In genomic region chr11:69526631-69527030, GRCm38 (mm10) we compare ENCODE assay signal across 9 mouse cellular contexts. TPM values are rescaled to one million over a fixed set of nuclear protein-coding genes. Genes with fewer than 3 reads are reported as not detected.
DNase-seq lines count a peak whose midpoint lies in the region; ATAC-seq and TF ChIP-seq lines count a peak whose summit lies in the region.
"Had no signal": no experiment of that assay in that cellular context is flagged by ENCODE, and none has a peak within 500 bp of the region (broad histone marks: within the 10 kb centered on the region; RNA-seq: fewer than 3 reads in every experiment).

No protein-coding gene starts in this region.

- no peak overlapping the region for H3K9ac ChIP-seq in lung, embryonic 15.5 days
- no peak overlapping the region for H3K9ac ChIP-seq in lung, postnatal 0 days (replicated peaks; ENCODE audit: low read depth)
- peak overlapping the region; percentile 66 for H3K9ac ChIP-seq in forebrain, embryonic 16.5 days (replicated peaks; ENCODE audit: low read depth, low read length)
- peak overlapping the region; percentile 62 for H3K9ac ChIP-seq in limb, embryonic 13.5 days
- H3K9ac ChIP-seq in stomach, embryonic 15.5 days, result no peak overlapping the region

- H3K27me3 ChIP-seq in lung, embryonic 15.5 days, result no peaks in the 10 kb centered on the region
- no peaks in the 10 kb centered on the region for H3K27me3 ChIP-seq in lung, postnatal 0 days (replicated peaks; ENCODE audit: insufficient read depth, low read length)
- no peaks in the 10 kb centered on the region for H3K27me3 ChIP-seq in forebrain, embryonic 16.5 days (replicated peaks; ENCODE audit: control insufficient read depth, insufficient read depth, low read length)
- H3K27me3 ChIP-seq in limb, embryonic 13.5 days, result no peaks in the 10 kb centered on the region
- H3K27me3 ChIP-seq in stomach, embryonic 15.5 days (replicated peaks), result no peaks in the 10 kb centered on the region

- no peak for TF ChIP-seq CTCF in lung, postnatal 0 days (IDR thresholded peaks at IDR 0.05)

- TF ChIP-seq EP300 in lung, postnatal 0 days (IDR thresholded peaks at IDR 0.05), result no peak

- DNase-seq in lung, postnatal 0 days (ENCODE audit: low spot score), result no peak
- no peak for DNase-seq in yolk sac, embryonic 10.5 days (ENCODE audit: low spot score)
- no peak for DNase-seq in cerebellum, adult 9-10 months
- DNase-seq in spleen, adult 18-20 months, result no peak

- no peak overlapping the region for H3K27ac ChIP-seq in lung, embryonic 15.5 days
- no peak overlapping the region for H3K27ac ChIP-seq in lung, postnatal 0 days (ENCODE audit: low read length)
- peak overlapping the region; percentile 98 for H3K27ac ChIP-seq in forebrain, embryonic 16.5 days (ENCODE audit: low read length)
- H3K27ac ChIP-seq in limb, embryonic 13.5 days, result peak overlapping the region; percentile 44; the same call in 1 of the 2 replicates
- no peak overlapping the region for H3K27ac ChIP-seq in stomach, embryonic 15.5 days

- H3K9me3 ChIP-seq in lung, embryonic 15.5 days, result no peaks in the 10 kb centered on the region
- no peaks in the 10 kb centered on the region for H3K9me3 ChIP-seq in lung, postnatal 0 days (ENCODE audit: low read length)
- H3K9me3 ChIP-seq in forebrain, embryonic 16.5 days (ENCODE audit: control insufficient read depth, low read length), result no peaks in the 10 kb centered on the region
- no peaks in the 10 kb centered on the region for H3K9me3 ChIP-seq in limb, embryonic 13.5 days
- H3K9me3 ChIP-seq in stomach, embryonic 15.5 days, result no peaks in the 10 kb centered on the region

- peak overlapping the region; percentile 55 for H3K4me2 ChIP-seq in lung, embryonic 15.5 days
- H3K4me2 ChIP-seq in lung, postnatal 0 days (replicated peaks; ENCODE audit: low read depth, low read length), result no peak overlapping the region; the same call in 1 of the 2 replicates
- H3K4me2 ChIP-seq in forebrain, embryonic 16.5 days (ENCODE audit: low read length), result peak overlapping the region; percentile 61
- H3K4me2 ChIP-seq in limb, embryonic 13.5 days (replicated peaks), result peak overlapping the region; percentile 64
- peak overlapping the region; percentile 54; the same call in 1 of the 2 replicates for H3K4me2 ChIP-seq in stomach, embryonic 15.5 days

- no peak overlapping the region for H3K4me3 ChIP-seq in lung, embryonic 15.5 days
- H3K4me3 ChIP-seq in lung, postnatal 0 days (ENCODE audit: low read depth, low read length), result no peak overlapping the region
- H3K4me3 ChIP-seq in forebrain, embryonic 16.5 days (replicated peaks; ENCODE audit: low read length), result peak overlapping the region; percentile 36; the same call in 1 of the 2 replicates
- peak overlapping the region; percentile 34 for H3K4me3 ChIP-seq in limb, embryonic 13.5 days
- no peak overlapping the region for H3K4me3 ChIP-seq in stomach, embryonic 15.5 days (replicated peaks)
- H3K4me3 ChIP-seq: myocyte had no signal

- peaks cover 5% of the 10 kb centered on the region; the same call in 1 of the 2 replicates for H3K4me1 ChIP-seq in lung, embryonic 15.5 days
- no peaks in the 10 kb centered on the region for H3K4me1 ChIP-seq in lung, postnatal 0 days (ENCODE audit: insufficient read depth, low read depth, low read length)
- H3K4me1 ChIP-seq in forebrain, embryonic 16.5 days (replicated peaks; ENCODE audit: control insufficient read depth, insufficient read depth, low read length), result peaks cover 23% of the 10 kb centered on the region
- peaks cover 15% of the 10 kb centered on the region for H3K4me1 ChIP-seq in limb, embryonic 13.5 days
- no peaks in the 10 kb centered on the region for H3K4me1 ChIP-seq in stomach, embryonic 15.5 days

- no peaks in the 10 kb centered on the region for H3K36me3 ChIP-seq in lung, embryonic 15.5 days
- H3K36me3 ChIP-seq in lung, postnatal 0 days (ENCODE audit: insufficient read depth, low read length), result no peaks in the 10 kb centered on the region
- H3K36me3 ChIP-seq in forebrain, embryonic 16.5 days (ENCODE audit: control insufficient read depth, insufficient read depth), result no peaks in the 10 kb centered on the region
- no peaks in the 10 kb centered on the region for H3K36me3 ChIP-seq in limb, embryonic 13.5 days
- no peaks in the 10 kb centered on the region for H3K36me3 ChIP-seq in stomach, embryonic 15.5 days

- no peak for ATAC-seq in lung, embryonic 15.5 days (ENCODE audit: borderline replicate concordance, extremely low read depth, low FRiP score, low TSS enrichment)
- no peak for ATAC-seq in lung, postnatal 0 days
- peak; percentile 18; the same call in 1 of the 2 replicates for ATAC-seq in forebrain, embryonic 16.5 days
- no peak for ATAC-seq in limb, embryonic 13.5 days (ENCODE audit: low FRiP score, low read depth)
- ATAC-seq in stomach, embryonic 15.5 days (ENCODE audit: insufficient read depth, low FRiP score, low read depth), result no peak

- WGBS in lung, embryonic 15.5 days, result 55% methylated on average over 4 of the region's 4 CpGs
- WGBS in lung, postnatal 0 days, result 66% methylated on average over 4 of the region's 4 CpGs
- 11% methylated on average over 4 of the region's 4 CpGs for WGBS in forebrain, embryonic 16.5 days
- WGBS in limb, embryonic 13.5 days, result 24% methylated on average over 4 of the region's 4 CpGs
- 34% methylated on average over 4 of the region's 4 CpGs for WGBS in stomach, embryonic 15.5 days

RNA-seq across cellular contexts. Expression of gene Dnah2, which starts 22.3 kb away (rescaled TPM):
- polyA plus RNA-seq in lung, embryonic 15.5 days (2015; fragmentation: Nextera tagmentation; extraction: Ambion mirVana), result 1.1 and 1.2 TPM in 2 replicates
- polyA plus RNA-seq in lung, postnatal 0 days (2015; fragmentation: Nextera tagmentation; extraction: Ambion mirVana), result 1.3 and 2.2 TPM in 2 replicates
- 3.5 and 3.7 TPM in 2 replicates for polyA plus RNA-seq in forebrain, embryonic 16.5 days (2015; fragmentation: Nextera tagmentation; extraction: Ambion mirVana)
- polyA plus RNA-seq in limb, embryonic 13.5 days (2015; fragmentation: Nextera tagmentation; extraction: Ambion mirVana), result 2.2 and 2.4 TPM in 2 replicates
- polyA plus RNA-seq in stomach, embryonic 15.5 days (2015; fragmentation: Nextera tagmentation; extraction: Ambion mirVana), result 0.81 and 1.1 TPM in 2 replicates

RNA-seq across cellular contexts. Expression of gene Efnb3, which starts 33.4 kb away (rescaled TPM):
- 8.5 and 8.8 TPM in 2 replicates for polyA plus RNA-seq in lung, embryonic 15.5 days (2015; fragmentation: Nextera tagmentation; extraction: Ambion mirVana)
- polyA plus RNA-seq in lung, postnatal 0 days (2015; fragmentation: Nextera tagmentation; extraction: Ambion mirVana), result 0.80 and 1.0 TPM in 2 replicates
- 95.7 and 123 TPM in 2 replicates for polyA plus RNA-seq in forebrain, embryonic 16.5 days (2015; fragmentation: Nextera tagmentation; extraction: Ambion mirVana)
- 45.8 and 47.6 TPM in 2 replicates for polyA plus RNA-seq in limb, embryonic 13.5 days (2015; fragmentation: Nextera tagmentation; extraction: Ambion mirVana)
- 10.4 and 12.6 TPM in 2 replicates for polyA plus RNA-seq in stomach, embryonic 15.5 days (2015; fragmentation: Nextera tagmentation; extraction: Ambion mirVana)

RNA-seq across cellular contexts. Expression of gene Wrap53, which starts 53.4 kb away (rescaled TPM):
- 28.3 and 28.4 TPM in 2 replicates for polyA plus RNA-seq in lung, embryonic 15.5 days (2015; fragmentation: Nextera tagmentation; extraction: Ambion mirVana)
- 13.8 and 14.3 TPM in 2 replicates for polyA plus RNA-seq in lung, postnatal 0 days (2015; fragmentation: Nextera tagmentation; extraction: Ambion mirVana)
- 27.3 and 28.6 TPM in 2 replicates for polyA plus RNA-seq in forebrain, embryonic 16.5 days (2015; fragmentation: Nextera tagmentation; extraction: Ambion mirVana)
- 28.3 and 31.0 TPM in 2 replicates for polyA plus RNA-seq in limb, embryonic 13.5 days (2015; fragmentation: Nextera tagmentation; extraction: Ambion mirVana)
- polyA plus RNA-seq in stomach, embryonic 15.5 days (2015; fragmentation: Nextera tagmentation; extraction: Ambion mirVana), result 21.6 and 24.5 TPM in 2 replicates

RNA-seq across cellular contexts. Expression of gene Trp53, which starts 53.5 kb away (rescaled TPM):
- polyA plus RNA-seq in lung, embryonic 15.5 days (2015; fragmentation: Nextera tagmentation; extraction: Ambion mirVana), result 168 and 170 TPM in 2 replicates
- polyA plus RNA-seq in lung, postnatal 0 days (2015; fragmentation: Nextera tagmentation; extraction: Ambion mirVana), result 39.8 and 50.6 TPM in 2 replicates
- polyA plus RNA-seq in forebrain, embryonic 16.5 days (2015; fragmentation: Nextera tagmentation; extraction: Ambion mirVana), result 103 and 109 TPM in 2 replicates
- 158 and 161 TPM in 2 replicates for polyA plus RNA-seq in limb, embryonic 13.5 days (2015; fragmentation: Nextera tagmentation; extraction: Ambion mirVana)
- 122 and 130 TPM in 2 replicates for polyA plus RNA-seq in stomach, embryonic 15.5 days (2015; fragmentation: Nextera tagmentation; extraction: Ambion mirVana)

Comparison
In these comparisons a context has a peak if more than half of its experiments do, and no peak if none do; other contexts are left out.
1. H3K27ac ChIP-seq: peak in forebrain, embryonic 16.5 days (single experiment) and limb, embryonic 13.5 days (single experiment); none in lung, embryonic 15.5 days (single experiment), lung, postnatal 0 days (single experiment) and stomach, embryonic 15.5 days (single experiment).
2. H3K4me3 ChIP-seq: peak in forebrain, embryonic 16.5 days (single experiment) and limb, embryonic 13.5 days (single experiment); none in lung, embryonic 15.5 days (single experiment), lung, postnatal 0 days (single experiment) and stomach, embryonic 15.5 days (single experiment).
3. H3K9ac ChIP-seq: peak in forebrain, embryonic 16.5 days (single experiment) and limb, embryonic 13.5 days (single experiment); none in lung, embryonic 15.5 days (single experiment), lung, postnatal 0 days (single experiment) and stomach, embryonic 15.5 days (single experiment).